Mouse (Mus musculus): ENCODE measurements around the gene Tfap2b.

Tfap2b gene

DNA sequence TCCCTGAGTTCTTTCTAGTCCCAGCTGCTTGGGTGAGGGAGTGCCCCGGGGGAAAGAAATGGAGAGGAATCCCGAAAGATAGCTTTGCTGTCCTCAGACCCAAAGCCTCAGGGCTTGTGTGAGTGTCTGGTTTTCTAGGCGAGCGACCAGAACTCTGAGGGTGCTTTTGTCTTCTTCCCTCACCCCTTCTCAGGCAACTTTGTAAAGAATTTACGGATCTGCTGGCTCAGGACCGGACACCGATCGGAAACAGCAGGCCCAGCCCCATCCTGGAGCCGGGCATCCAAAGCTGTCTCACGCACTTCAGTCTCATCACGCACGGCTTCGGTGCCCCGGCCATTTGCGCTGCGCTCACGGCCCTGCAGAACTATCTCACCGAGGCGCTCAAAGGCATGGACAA lies 25.1 kb downstream of the Tfap2b start:
- DNase-seq (ENCODE audit: low spot score), result no peak

DNA sequence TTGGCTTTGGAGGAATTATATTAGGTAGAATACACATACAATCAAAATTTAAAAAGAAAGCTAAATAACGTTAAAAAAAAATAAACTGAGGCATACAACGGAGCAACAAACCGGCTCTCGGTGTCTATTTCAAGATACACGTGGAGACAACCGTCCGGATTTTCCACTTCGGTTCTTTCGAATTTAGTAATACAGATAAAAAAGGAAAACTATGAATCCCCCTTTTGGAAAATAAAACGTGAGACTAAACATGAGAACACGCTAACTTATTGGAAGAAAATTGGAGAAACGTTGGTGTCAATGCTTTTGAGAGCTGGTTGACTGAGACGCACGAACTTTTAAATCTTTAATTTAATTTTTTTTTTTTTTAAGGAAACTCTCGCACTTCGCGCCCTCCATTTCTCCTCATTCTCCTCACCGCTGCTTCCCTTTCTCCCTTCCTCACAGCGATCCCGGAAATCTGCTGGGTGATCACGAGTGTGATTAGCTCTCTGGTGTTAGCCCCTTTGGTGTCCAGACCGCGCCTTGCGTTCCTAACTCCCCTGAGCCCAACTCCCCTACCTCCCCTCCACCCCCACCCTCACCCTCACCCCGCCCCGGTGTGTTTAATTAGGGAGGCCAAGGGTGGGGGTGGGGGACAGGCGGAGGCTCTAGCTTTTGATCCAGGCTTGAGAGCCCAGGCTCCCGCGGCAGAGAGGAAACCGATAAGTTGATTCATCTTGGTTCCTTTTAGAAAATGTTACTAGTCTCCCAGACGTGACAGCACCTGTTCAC lies 25.9 kb downstream of the Tfap2b start:
- DNase-seq (ENCODE audit: low spot score), result no peak

DNA sequence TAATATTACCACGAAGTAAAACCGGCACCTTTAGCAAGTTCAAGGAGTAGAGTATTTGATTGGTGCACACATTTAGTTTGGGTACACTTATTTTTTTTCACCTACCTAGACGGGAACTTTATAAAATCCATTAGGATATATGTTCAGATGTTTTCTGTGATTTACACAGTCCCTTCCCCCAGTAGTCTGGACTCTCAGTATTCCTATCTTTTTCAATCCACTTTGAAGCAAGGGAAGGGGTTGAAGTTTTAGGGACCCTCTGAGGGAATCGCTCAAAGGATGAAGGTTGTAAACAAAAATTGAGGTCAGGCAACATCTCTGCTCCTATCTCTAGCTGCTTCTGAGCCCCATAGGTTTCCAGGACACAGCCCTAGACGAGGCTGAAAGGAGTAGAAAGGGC lies 27.3 kb downstream of the Tfap2b start:
- no peak for DNase-seq (ENCODE audit: low spot score)

DNA sequence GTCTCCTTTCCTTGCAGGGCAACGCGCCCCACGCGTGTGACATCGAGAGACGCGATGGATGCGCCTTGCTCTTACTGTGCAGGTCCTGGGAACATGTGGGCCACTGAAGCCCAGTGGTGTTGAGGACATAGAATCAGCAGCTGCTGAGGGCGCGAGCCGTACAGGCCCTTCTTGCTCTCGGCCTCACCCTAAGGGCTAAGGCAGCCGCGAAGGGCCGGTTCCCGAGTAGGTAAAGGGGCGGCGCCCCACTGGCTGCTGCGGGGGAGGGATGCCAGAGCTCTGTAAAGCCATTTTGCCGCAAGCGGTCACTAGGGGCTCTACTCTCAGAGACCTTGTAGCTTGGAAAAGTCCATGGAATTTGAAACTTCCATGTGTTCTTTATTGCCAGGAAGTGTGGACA lies 27.9 kb downstream of the Tfap2b start:
- no peak for DNase-seq (ENCODE audit: low spot score)

GRCm38 (mm10) chr1:19237061-19237460 lies 28.3 kb downstream of the Tfap2b start:
- no peak for DNase-seq (ENCODE audit: low spot score)

GRCm38 (mm10) chr1:19237721-19238410 lies 29.2 kb downstream of the Tfap2b start:
- no peak for DNase-seq (ENCODE audit: low spot score)

DNA sequence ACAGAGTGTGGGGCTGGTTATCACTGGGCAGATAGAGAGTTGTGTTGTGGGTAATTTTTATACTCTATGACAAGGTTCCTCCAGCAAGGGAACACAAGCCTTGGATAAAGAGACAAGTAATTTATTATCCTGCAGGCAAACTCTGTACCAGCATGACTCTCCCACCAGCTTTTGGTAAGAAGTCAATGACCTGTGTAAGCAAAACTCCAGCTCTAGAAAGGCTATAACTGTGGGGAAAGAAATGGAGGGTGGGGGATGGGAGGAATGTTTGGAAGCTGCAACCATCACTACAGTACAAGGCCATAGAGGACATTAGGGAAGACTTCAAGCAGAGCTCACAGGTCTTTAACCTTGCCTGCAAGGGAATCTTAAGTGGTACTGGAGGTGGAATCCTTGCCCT lies 31.3 kb downstream of the Tfap2b start:
- no peak for DNase-seq (ENCODE audit: low spot score)

- no peak for DNase-seq (ENCODE audit: low spot score)
Observed at GRCm38 (mm10) chr1:19241316-19241715, 32.6 kb downstream of the Tfap2b start.

- no peak for DNase-seq (ENCODE audit: low spot score)
Observed at GRCm38 (mm10) chr1:19242021-19242420, 33.3 kb downstream of the Tfap2b start.

DNA sequence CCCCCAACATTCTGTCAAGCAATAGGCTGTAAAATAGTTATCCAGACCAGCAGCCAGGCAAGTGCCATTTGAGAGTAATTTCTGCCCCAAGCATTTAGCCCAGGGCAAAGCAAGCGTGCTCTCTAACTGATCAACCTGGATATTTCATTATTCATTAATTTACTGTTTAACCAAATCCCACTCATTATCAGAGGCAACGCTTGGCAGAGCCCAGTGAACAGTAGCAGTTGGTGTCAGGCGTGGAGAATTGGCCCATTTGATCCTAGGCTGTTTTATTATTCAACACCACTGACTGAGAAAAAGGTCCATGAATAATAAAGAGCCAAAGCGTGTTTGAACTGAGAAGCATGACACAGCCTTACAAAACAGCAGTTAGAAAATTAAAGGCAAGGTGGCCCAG lies 36.3 kb downstream of the Tfap2b start:
- DNase-seq (ENCODE audit: low spot score), result no peak

DNA sequence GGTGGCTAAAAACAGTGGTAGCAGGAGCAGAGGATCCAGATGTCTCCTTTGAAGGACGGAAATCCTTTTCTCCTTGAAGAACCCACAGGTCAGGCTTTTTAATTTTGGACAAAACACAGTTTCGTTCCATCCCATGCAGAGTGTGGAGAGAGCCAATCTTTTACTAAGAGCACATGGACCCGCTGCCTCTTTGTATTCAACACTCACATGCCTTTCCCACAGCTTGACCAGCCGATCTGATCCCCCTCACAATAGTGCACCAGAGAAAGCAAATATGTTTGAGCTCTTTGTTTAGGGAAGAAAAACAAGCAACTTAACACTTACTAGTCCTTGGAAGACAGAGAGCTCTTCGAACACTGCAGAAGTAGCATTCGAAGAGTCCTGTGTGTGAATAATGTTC lies 42.6 kb downstream of the Tfap2b start:
- DNase-seq (ENCODE audit: low spot score), result no peak

DNA sequence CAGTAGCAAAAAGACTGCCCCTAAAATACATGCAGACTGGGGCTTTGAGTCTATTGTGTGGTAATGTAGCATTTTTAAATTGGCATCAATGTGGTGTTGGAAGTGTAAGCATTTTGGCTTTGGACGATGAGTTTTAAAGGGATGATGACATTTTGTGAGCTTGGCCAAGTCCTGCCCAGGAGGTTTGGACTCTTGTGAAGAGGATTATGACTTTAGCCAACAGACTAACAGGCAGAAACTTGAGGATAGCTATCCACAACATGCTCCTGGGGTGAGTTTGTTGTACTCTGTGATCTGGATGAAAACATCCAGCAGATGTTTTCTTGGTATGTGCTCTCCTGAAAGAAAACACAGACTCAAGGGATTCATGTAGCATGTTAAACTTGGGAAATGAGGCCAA lies 60.9 kb downstream of the Tfap2b start:
- no peak for DNase-seq (ENCODE audit: low spot score)

Data from lung, postnatal 25 days (tissue).